Mouse (Mus musculus): Measurements from ENCODE around the gene Ramac.

- TF ChIP-seq MAFK (IDR thresholded peaks at IDR 0.05; ENCODE audit: insufficient read depth, low read depth, low read length) (no peak), ZNF384 (IDR thresholded peaks at IDR 0.05; ENCODE audit: low read depth, low read length) (no peak)
These were observed 32.9 kb upstream of the Ramac start for GRCm38 (mm10) chr7:81729787-81730186.

Measured in ES-E14 (cell line).